Mouse (Mus musculus) inflammation-experienced regulatory T-cells, adult 6 months (primary cell): Measurements from ENCODE around the gene Foxred1. TPM values are rescaled to one million over a fixed set of nuclear protein-coding genes. Genes with fewer than 3 reads are reported as not detected.

Experiments
- ATAC-seq: one replicate; pipeline ENCODE4 v1.8.0; 2017
- polyA plus RNA-seq, 3 experiments: library from polyadenylated mRNA; unstranded; fragments of 100-300 nt; shearing (Covaris generic); gene quantifications; one replicate each; pipeline ENCODE4 v1.2.1; 2017

Foxred1 gene
- polyA plus RNA-seq, 3 experiments from 2014 or later: 22.1 to 33.3 (median 27.3) TPM

GRCm38 (mm10) chr9:35192983-35193542 lies 17.8 kb downstream of the Foxred1 start:
- ATAC-seq: no peak

DNA sequence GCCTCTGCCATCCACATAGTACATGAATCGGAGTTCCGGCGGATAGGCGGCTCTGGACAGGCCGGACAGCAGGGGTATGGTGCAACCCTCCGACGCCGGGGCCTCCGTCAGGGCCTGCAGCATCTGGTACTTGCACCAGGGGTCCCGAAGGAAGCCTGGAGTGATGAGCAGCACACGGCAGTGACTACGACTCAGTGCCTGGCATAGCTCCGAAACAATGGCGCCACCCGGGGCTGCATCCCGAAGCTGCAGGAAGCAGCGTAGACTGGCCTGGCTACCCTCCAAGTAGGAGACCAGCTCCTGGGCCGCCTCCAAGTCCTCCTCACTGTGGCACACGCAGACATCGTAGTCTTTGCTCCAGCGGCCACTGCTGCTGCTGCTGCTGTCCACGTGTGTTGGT lies 22.2 kb downstream of the Foxred1 start:
- no peak for ATAC-seq

GRCm38 (mm10) chr9:35187351-35187903 lies 23.4 kb downstream of the Foxred1 start:
- ATAC-seq: no peak

- ATAC-seq: no peak
Observed at GRCm38 (mm10) chr9:35186430-35186829, 24.4 kb downstream of the Foxred1 start.

GRCm38 (mm10) chr9:35183359-35183758 lies 27.5 kb downstream of the Foxred1 start:
- ATAC-seq: no peak

DNA sequence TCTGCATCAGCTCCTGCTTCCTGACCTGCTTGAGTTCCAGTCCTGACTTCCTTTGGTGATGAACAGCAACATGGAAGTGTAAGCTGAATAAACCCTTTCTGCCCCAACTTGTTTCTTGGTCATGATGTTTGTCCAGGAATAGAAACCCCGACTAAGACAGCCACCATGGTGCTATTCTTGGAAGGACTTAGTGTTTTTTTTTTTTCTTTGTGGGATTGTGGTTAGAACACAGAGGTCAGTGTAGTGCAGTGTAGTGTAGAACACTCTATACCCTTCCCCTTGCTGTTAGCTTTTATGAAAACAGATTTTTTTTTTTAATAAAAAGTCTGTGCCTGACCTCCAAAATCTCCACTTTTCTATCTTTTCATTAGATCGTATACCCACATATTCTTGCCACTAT lies 28.0 kb downstream of the Foxred1 start:
- no peak for ATAC-seq

DNA sequence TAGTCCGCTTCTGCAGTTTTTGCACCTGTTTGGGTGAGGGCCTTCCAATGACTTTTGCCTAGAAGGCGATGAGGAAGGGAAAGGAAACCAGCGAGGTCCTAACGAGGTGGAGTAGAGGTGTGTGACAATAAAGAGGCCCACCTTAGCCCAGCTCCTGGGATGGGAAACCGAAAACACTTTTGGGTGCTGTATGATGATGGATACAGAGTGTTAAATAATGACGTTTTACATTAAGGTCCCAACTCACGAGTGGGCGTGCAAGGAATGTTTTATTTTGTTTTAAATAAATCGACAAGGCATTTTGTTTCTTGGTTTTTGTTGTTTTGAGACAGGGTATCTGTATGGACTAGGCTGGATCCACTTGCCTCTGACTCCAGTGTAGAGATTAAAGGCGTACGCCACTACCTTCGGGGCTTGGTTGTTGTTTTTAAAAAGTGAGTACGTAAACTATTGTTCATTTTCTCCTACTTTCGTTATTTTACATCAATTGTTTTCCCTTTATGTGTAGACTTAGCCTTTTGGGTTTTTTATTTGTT lies 34.7 kb downstream of the Foxred1 start:
- peak; percentile 23 for ATAC-seq

DNA sequence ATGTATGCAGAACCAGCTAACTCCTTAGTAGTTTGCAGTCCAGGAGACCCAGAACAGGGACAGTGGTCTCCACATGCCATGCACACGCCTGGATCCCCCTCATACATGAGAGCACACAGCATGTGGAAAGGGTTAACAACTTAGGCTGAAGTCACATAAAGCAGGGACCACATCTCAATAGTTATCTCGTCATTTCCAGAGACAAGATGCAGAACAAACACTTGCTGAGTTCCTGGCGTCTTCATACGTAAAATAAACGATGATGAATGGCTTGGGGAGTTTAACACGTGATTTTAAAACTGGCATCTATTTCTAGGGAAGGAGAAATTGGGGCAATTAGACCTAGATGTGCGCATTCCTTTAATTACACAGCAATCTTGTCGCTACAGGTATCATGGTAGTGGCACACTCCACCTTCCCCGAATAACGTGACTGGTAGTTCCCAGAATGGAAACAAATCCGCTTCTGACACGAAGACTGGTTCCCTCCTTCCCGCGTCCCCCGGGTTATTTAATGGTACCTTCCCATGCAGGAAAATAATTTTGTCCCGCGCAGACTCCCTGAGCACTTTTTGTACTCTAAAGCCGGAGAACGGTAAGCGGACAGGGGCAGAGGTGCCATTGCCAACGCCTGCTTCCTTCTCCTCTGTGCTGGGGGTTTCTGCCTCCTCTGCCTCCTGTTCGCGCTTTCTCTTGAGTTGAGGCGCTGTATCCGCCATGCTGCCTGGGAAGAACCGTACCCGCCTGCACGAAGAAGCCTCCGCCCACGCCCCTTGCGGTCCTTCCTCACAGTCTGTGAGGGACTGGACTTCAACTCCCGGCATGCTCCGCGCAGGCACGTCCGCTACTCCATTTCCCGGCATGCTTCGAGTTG lies 35.4 kb downstream of the Foxred1 start, which contains the start of gene Dcps:
TSS of gene Dcps (minus strand) at position 811 of the 873 bp plus-strand sequence.
- ATAC-seq: peak; percentile 98

DNA sequence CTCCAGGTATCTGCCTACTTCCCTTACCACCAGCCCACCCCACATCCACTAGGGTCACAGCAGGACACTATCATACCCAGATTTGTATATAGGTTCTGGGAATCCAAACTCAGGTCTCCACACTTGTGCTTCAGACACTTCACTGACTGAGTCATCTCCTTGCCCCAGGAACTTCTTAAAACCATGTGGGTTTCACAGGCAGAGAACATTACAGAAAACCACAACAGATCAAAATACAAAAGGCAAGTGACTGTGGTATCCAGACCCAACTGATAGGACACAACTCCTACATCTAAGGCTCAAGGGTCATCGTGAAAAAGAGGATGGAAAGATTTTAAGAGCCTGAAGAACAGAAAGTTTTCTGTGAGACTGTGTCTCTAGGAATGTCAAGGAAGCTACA lies 37.5 kb downstream of the Foxred1 start:
- no peak for ATAC-seq

DNA sequence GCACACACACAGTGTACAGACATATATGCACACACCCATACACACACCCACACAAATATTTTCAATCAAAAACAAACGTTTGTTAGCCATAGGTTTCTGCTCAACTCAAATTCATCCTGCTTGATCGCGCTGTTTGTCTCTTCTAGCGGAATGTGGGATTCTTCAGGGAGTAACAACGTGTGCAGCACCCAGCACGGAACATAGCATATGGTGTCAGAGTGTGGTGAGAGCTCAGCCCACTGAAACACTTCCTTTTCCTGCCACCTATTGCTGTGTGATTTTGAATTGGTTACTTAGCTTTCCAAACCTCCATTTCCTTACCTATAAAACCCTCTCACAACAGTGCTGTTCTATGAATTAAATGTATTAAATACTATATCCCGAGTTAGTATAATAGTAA lies 40.8 kb downstream of the Foxred1 start:
- ATAC-seq: no peak

DNA sequence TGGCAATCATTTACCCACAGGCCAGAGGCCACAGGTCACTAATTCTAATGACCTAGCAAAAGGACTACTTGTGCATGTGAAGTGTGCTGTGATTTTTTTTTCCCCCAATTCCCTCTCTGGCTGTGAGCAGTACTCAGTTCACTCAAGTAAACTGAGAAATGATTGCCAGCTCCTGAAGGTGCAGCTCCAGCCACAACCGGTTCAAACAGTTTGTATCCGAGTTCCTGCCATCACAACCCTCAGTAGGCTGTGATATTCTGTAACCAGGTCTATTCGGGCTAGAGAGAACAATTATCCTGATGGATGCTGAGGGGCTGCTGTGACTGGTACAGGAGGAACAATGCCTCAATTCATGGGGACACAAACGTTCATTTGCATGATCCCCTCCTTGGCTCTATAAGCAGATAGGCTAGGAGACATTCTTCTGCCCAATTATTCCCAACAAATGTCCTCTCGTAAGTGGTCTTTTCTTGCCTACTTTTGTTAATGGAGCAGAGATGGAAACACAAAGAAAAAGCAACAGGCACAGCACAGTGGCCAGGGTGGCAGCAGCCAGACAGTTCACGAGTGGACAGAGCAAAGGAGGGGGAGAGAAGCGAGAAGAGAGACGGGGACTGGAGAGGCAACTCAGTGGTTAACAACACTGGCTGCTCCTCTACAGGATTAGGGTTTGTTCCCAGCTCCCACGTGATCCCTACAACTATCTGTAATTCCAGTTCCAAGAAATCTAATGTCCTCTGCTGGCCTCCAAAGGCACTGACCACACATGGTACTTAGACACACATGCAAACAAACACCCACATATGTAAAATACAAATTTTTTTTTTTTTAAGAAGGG lies 43.8 kb downstream of the Foxred1 start:
- no peak for ATAC-seq

DNA sequence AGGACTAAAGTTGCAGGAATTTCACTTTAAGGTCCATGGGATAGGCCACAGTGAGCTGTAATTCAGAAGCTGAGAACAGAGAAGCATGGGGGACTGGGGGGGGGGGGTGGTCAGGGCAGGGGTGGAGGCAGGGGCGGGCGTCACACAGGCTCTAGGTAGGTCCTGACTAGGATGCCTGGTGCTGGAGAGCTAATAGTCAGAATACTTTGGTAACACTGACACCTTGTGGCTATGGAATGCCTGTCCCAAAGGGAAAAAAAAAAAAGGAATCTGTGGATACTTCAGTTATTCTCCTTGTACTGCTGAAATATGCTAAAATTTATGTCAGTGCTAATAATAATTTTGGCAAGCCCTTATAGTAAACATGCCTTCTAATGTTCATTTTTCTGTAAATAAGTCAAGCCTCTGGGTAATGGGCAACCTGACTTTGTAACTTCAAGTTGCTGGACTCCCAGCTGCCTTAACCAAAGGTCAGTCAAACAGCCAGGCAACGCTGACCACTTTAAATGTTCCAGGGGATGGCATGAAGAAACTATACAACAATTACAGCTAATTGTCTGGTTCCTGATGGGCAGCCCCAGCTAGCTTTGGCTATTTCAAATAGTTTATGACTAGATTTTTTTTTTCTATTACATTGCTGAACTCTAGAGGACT lies 44.6 kb downstream of the Foxred1 start:
- no peak for ATAC-seq

- ATAC-seq: no peak
Observed at GRCm38 (mm10) chr9:35164142-35164874, 46.5 kb downstream of the Foxred1 start.

DNA sequence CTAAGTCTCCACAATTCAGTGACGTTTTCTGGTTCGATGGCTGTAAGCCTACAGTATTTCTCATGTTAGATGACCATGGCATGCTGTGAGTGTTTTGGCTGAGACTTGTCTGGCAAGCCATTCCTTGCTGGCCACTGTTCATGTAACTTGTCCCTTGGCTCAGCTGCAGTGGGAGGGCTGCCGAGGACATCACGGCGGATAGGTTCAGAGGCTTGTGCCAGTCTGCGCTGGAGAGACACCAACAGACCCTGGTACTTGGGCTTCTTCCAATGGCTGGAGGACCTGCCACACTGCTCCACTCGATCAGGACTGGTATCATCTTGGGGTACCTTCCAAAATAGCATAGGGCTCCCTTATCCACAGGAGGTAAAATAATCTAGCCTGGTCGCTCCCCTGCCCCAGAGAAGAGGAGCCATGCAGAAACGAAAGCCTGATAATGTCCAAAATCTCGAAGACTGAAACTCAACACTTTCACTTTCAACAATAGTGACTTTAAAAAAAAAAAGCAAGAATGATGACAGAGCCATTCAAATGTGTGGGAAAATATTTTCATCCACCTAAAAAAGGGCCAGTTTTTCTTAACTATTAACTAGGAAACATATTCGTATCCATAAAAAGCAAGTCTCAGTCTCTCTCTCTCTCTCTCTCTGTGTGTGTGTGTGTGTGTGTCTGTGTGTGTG lies 47.7 kb downstream of the Foxred1 start:
- peak; percentile 60 for ATAC-seq

DNA sequence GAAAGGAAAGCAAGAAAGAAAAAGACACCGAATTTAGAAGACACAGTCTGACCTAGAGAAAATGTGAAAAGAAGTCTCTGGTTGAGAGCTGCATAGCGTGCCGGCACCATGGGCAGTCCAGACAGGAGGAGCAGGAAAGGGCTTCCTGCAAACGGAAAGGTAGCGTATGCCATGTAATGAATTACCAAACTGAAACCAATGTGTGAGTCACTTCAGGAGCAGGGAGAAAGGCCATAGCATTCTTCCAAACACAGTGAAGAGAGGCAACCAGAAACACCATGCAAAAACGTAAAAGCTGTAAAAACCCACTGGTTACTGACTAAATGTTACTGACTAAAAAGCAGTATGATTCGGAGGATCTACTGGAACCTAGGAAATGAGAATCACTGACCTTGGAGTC lies 49.1 kb downstream of the Foxred1 start:
- no peak for ATAC-seq

DNA sequence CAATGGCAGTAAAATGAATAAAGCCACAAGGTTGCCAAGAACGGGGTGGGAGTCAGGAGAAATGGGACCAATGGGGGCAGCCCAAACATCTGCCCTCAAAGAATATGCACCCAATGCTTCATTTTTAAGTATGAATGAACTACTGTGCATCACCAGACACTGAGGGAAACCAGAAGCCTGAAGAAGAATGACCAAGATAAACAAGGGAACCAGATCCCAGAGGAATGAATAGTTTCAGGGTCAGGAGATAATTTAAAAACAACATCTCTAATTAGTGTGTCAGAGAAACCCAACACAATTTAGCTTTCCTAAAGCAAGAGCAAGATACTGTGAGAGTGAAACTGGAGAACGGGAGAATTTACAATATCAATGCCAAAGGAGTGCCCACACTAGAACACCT lies 50.2 kb downstream of the Foxred1 start:
- ATAC-seq: no peak

DNA sequence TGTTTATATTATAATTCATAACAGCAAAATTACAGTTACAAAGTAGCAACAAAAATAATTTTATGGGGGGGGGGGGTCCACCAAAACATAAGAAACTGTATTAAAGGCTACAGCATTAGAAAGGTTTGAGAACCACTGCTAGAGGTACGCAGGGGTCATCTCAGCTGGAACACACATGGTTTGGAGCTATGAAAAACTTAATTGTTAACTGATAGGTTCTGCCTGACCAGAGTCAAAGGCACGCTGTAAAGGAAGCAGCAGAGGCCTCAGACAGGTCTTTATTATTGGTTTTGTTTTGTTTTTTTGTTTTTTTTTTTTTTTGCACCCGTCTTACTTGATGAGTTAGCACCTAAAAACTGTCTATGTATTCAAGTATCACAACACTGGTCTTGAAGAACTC lies 52.4 kb downstream of the Foxred1 start:
- ATAC-seq: no peak

DNA sequence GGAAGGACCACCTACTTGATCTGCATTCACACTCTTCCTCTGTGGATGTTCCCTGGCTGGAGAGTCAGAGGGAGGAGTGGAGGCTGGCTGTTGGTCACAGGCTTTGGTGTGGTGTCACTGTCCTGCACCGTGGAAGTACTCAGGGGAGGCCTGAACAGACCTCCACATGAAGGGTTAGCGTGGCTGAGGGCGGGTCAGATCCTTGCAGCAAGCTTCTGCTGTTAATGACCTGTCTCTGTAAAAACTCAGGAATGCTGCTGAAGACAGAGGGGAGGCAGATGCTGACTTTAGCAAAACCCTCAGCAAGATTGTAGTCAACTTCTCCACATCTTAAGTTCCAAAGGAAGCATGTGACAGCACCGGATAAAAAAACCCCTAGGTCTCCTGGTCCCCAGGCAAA lies 54.0 kb downstream of the Foxred1 start:
- no peak for ATAC-seq

DNA sequence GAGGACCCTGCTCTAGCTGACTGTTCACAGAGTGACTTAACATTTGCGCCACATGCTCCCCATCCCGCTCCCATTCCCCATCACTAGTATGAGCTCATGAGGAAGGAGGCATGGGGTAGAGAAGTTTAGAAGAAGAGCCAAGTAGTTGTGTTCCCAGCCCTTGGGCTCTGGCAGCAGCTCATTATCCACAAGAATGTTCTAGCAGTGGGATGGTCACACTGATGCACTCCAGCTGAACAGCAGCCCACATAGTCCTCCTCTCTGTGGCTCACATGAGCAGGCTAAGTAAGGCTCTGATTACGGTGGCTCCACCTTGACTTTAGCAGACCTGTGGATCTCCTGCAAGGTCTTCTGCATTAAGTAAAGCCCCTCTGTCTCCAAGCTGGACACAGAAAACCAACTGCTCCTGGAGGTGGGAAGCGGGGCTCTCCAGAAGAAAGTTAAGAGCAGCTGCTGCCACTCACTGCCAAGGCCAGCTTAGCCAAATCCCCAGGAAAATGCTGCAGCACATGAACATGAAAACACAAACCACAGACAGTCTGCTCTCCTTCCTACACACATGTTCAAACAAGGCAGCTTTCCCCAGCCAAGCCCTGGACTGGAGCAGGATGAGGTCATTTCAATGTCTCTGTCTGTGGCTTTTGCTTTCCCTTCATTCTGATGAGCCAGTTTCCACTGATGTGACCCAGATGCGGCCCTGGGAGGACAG lies 54.7 kb downstream of the Foxred1 start:
- no peak for ATAC-seq
